Mouse (Mus musculus): ENCODE results near the gene Gm14419. TPM values are rescaled to one million over a fixed set of nuclear protein-coding genes. Genes with fewer than 3 reads are reported as not detected.
"Not testable (repeated sequence)": the region's sequence is repeated elsewhere in the genome, so short reads cannot be mapped to it uniquely, and the experiment has no call there.

Gene Gm14419
- 10 to 100 TPM; 66.5 to 67.4 TPM for total RNA-seq (2021)
- long read RNA-seq, experiment 1, transcript Gm14419-203 (4 exons, 752 nt), result major isoform, 16 of 19 reads
- long read RNA-seq, experiment 1, partial matches to known transcripts, result 0 of 19 reads
- long read RNA-seq, experiment 1, other reads (novel, unspliced or antisense), result 3 of 19 reads
- long read RNA-seq, experiment 2, transcript Gm14419-203 (4 exons, 752 nt), result major isoform, 16 of 17 reads
- long read RNA-seq, experiment 2, partial matches to known transcripts, result 0 of 17 reads
- long read RNA-seq, experiment 2, other reads (novel, unspliced or antisense), result 1 of 17 reads

DNA sequence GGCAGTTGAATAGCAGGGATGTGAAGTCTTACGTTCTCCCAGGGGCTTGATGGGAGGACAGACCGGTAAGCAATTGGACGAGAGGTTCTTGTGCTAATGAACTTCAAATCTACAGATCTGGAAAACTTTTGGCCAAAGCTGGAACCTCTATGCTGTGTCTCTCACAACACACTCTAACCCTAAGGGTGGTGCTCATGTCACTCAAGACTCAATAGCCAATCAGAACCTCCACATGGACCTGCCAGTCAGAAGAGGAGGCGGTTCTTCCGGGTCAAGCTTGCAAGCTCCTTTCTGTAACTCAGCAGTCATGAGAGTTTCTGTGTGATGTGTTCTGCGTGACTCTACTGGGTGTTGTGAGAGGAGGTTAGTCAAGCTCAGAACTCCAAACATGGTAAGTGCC, at the start of gene Gm14419:
Gene Gm14419, plus strand, starts transcription at position 301 of the 400 bp plus-strand sequence.
- not testable (repeated sequence) for DNase-seq (ENCODE audit: low spot score in 2 of 2)

Other genes with a start within 250 kb of the Gm14419 start
- gene Gm14295, start 202.3 kb upstream of the Gm14419 start, total RNA-seq (2021), result 10 to 100 TPM; 15.6 to 24.2 TPM
- not detected for gene Gm14408, start 169.8 kb upstream of the Gm14419 start, total RNA-seq (2021)
- gene Gm14296, start 73.1 kb upstream of the Gm14419 start, total RNA-seq (2021), result 10 to 100 TPM; 18.2 to 20.0 TPM
- 1 to 10 TPM in 1 of 2 experiments, under 1 TPM in 1; 0.98 to 1.5 TPM for gene Gm14401, start 73.4 kb downstream of the Gm14419 start, total RNA-seq (2021)
- gene Gm14410, start 205.5 kb downstream of the Gm14419 start, total RNA-seq (2021), result 10 to 100 TPM; 56.2 to 60.9 TPM

All from layer of hippocampus, postnatal 14 days (tissue).